Mouse (Mus musculus) midbrain, postnatal 0 days (tissue): ENCODE data around the gene Dock8. TPM values are rescaled to one million over a fixed set of nuclear protein-coding genes. Genes with fewer than 3 reads are reported as not detected.

Source experiments
- ATAC-seq: fragments of 200-750 bp; cut with Nextera tagmentation; 2 replicates; pipeline ENCODE4 v1.8.0; 2017; ENCODE audit warnings: moderate number of reproducible peaks, mild to moderate bottlenecking, moderate TSS enrichment, moderate library complexity; ENCODE audit not compliant: low FRiP score
- DNase-seq: peaks from one replicate; pipeline ENCODE4 v3.0.0-alpha.2; 2015; ENCODE audit warnings: low spot score
- H3K27ac ChIP-seq: fragments of 300-500 bp; sonication (generic); 2 replicates; pipeline ENCODE4 v1.5.1; 2014; ENCODE audit warnings: low read depth, mild to moderate bottlenecking, low read length, mixed read lengths
- H3K27me3 ChIP-seq: fragments of 300-500 bp; sonication (generic); 2 replicates; pipeline ENCODE4 v1.6.1; 2014; ENCODE audit warnings: low read length, control low read depth, mixed read lengths; ENCODE audit not compliant: insufficient read depth
- H3K36me3 ChIP-seq: fragments of 300-500 bp; sonication (generic); 2 replicates; pipeline ENCODE4 v1.6.1; 2014; ENCODE audit warnings: low read length, control low read depth, mixed read lengths; ENCODE audit not compliant: insufficient read depth
- H3K4me1 ChIP-seq: fragments of 300-500 bp; sonication (generic); 2 replicates; pipeline ENCODE4 v1.6.1; 2014; ENCODE audit warnings: mild to moderate bottlenecking, control low read depth, antibody characterized with exemption, low read length, mixed read lengths; ENCODE audit not compliant: insufficient read depth
- H3K4me2 ChIP-seq: fragments of 300-500 bp; sonication (generic); 2 replicates; pipeline ENCODE4 v1.6.1; 2014; ENCODE audit warnings: low read depth, mild to moderate bottlenecking, low read length, mixed read lengths; ENCODE audit not compliant: poor library complexity, severe bottlenecking
- H3K4me3 ChIP-seq: fragments of 300-500 bp; sonication (generic); 2 replicates; pipeline ENCODE4 v1.5.1; 2014; ENCODE audit warnings: low read depth, mild to moderate bottlenecking, low read length, moderate library complexity
- H3K9ac ChIP-seq: fragments of 300-500 bp; sonication (generic); replicated peaks from 2 replicates; pipeline ENCODE4 v1.6.1; 2014; ENCODE audit warnings: mild to moderate bottlenecking, low read length, moderate library complexity, mixed read lengths; ENCODE audit not compliant: poor library complexity, severe bottlenecking
- H3K9me3 ChIP-seq: fragments of 300-500 bp; sonication (generic); 2 replicates; pipeline ENCODE4 v1.6.1; 2016; ENCODE audit warnings: low read length, control low read depth
- CTCF ChIP-seq: IDR thresholded peaks from 2 replicates; pipeline ENCODE4 v1.5.1; 2016; ENCODE audit warnings: antibody characterized with exemption, mild to moderate bottlenecking
- WGBS: fragments of 180-500 bp; shearing (Covaris S2); extraction: QIAGEN DNeasy Blood & Tissue Kit; methylation state at CpG from one replicate; pipeline ENCODE4 v1.1.7; 2014; 5-methylcytosine and 5-hydroxymethylcytosine counted together
- polyA plus RNA-seq: library from polyadenylated mRNA; unstranded; fragments of >200 nt; fragmentation: Nextera tagmentation; extraction: Ambion mirVana; gene quantifications from 2 replicates; pipeline ENCODE4 v1.2.1, GENCODE M21; 2015
- total RNA-seq: library from RNA; depleted of rRNA; stranded (reverse); fragments of >200 nt; gene quantifications from 2 replicates; pipeline ENCODE4 v1.2.3, GENCODE M21; 2014

Dock8 gene
- total and polyA plus RNA-seq, 2 experiments from 2014 or later, result 0.44 to 0.77 TPM

GRCm38 (mm10) chr19:24971307-24971706 is 28.0 kb upstream of the Dock8 start:
- Histone ChIP-seq H3K4me3 (no peak overlapping the region), H3K27me3 (no peaks in the 10 kb centered on the region), H3K9ac (no peak overlapping the region), H3K4me1 (no peaks in the 10 kb centered on the region), H3K36me3 (no peaks in the 10 kb centered on the region), H3K27ac (no peak overlapping the region), H3K4me2 (no peak overlapping the region), H3K9me3 (no peaks in the 10 kb centered on the region)
- ATAC-seq (no peak), DNase-seq (no peak)
- no peak for TF ChIP-seq CTCF
- WGBS, result 82% methylated on average over 7 of the region's 7 CpGs

GRCm38 (mm10) chr19:24972701-24973390 is 26.5 kb upstream of the Dock8 start:
- H3K36me3 ChIP-seq, result no peaks in the 10 kb centered on the region
- H3K27me3 ChIP-seq, result no peaks in the 10 kb centered on the region
- 89% methylated on average over 3 of the region's 3 CpGs for WGBS
- no peaks in the 10 kb centered on the region for H3K9me3 ChIP-seq
- H3K4me2 ChIP-seq, result no peak overlapping the region
- TF ChIP-seq CTCF, result no peak
- no peak overlapping the region for H3K4me3 ChIP-seq
- H3K4me1 ChIP-seq, result no peaks in the 10 kb centered on the region
- DNase-seq (no peak), ATAC-seq (no peak)
- no peak overlapping the region for H3K9ac ChIP-seq
- no peak overlapping the region for H3K27ac ChIP-seq

- DNase-seq (no peak), ATAC-seq (no peak)
- H3K27me3 ChIP-seq, result no peaks in the 10 kb centered on the region
- no peak for TF ChIP-seq CTCF
- H3K4me1 ChIP-seq, result no peaks in the 10 kb centered on the region
- no peak overlapping the region for H3K4me2 ChIP-seq
- WGBS, result 74% methylated on average over 11 of the region's 11 CpGs
- no peak overlapping the region for H3K9ac ChIP-seq
- H3K9me3 ChIP-seq, result no peaks in the 10 kb centered on the region
- H3K36me3 ChIP-seq, result no peaks in the 10 kb centered on the region
- no peak overlapping the region for H3K4me3 ChIP-seq
- no peak overlapping the region for H3K27ac ChIP-seq
Observed at GRCm38 (mm10) chr19:24977991-24978390, 21.3 kb upstream of the Dock8 start.

GRCm38 (mm10) chr19:24978852-24979842 is 20.2 kb upstream of the Dock8 start:
- H3K27me3 ChIP-seq, result no peaks in the 10 kb centered on the region
- no peaks in the 10 kb centered on the region for H3K4me1 ChIP-seq
- H3K4me2 ChIP-seq, result no peak overlapping the region
- no peaks in the 10 kb centered on the region for H3K36me3 ChIP-seq
- H3K27ac ChIP-seq, result no peak overlapping the region
- no peak overlapping the region for H3K9ac ChIP-seq
- ATAC-seq (no peak), DNase-seq (no peak)
- 90% methylated on average over 10 of the region's 10 CpGs for WGBS
- H3K4me3 ChIP-seq, result no peak overlapping the region
- no peaks in the 10 kb centered on the region for H3K9me3 ChIP-seq
- TF ChIP-seq CTCF, result no peak

- Histone ChIP-seq H3K9ac (no peak overlapping the region), H3K27me3 (no peaks in the 10 kb centered on the region), H3K27ac (no peak overlapping the region), H3K36me3 (no peaks in the 10 kb centered on the region), H3K4me3 (no peak overlapping the region), H3K9me3 (no peaks in the 10 kb centered on the region), H3K4me1 (no peaks in the 10 kb centered on the region), H3K4me2 (no peak overlapping the region)
- 74% methylated on average over 8 of the region's 8 CpGs for WGBS
- peak; percentile 84 for DNase-seq
- TF ChIP-seq CTCF, result no peak
- ATAC-seq, result no peak; the same call in 1 of the 2 replicates
Observed at GRCm38 (mm10) chr19:24981294-24981693, 18.0 kb upstream of the Dock8 start.

- no peaks in the 10 kb centered on the region for H3K27me3 ChIP-seq
- DNase-seq (no peak), ATAC-seq (no peak)
- H3K9ac ChIP-seq, result no peak overlapping the region
- no peaks in the 10 kb centered on the region for H3K36me3 ChIP-seq
- no peaks in the 10 kb centered on the region for H3K9me3 ChIP-seq
- TF ChIP-seq CTCF, result no peak
- H3K27ac ChIP-seq, result no peak overlapping the region
- no peaks in the 10 kb centered on the region for H3K4me1 ChIP-seq
- H3K4me3 ChIP-seq, result no peak overlapping the region
- WGBS, result 81% methylated on average over 4 of the region's 4 CpGs
- H3K4me2 ChIP-seq, result no peak overlapping the region
Observed at GRCm38 (mm10) chr19:24983050-24983449, 16.3 kb upstream of the Dock8 start.
